Mouse (Mus musculus) hindbrain, embryonic 15.5 days (tissue): ENCODE results near the gene Otof. TPM values are rescaled to one million over a fixed set of nuclear protein-coding genes. Genes with fewer than 3 reads are reported as not detected.

ENCODE experiments used
- ATAC-seq: fragments of 200-750 bp; cut with Nextera tagmentation; 2 replicates; pipeline ENCODE4 v1.8.0; 2017; ENCODE audit warnings: low read depth, moderate number of reproducible peaks, moderate TSS enrichment; ENCODE audit not compliant: low FRiP score
- H3K27ac ChIP-seq: fragments of 300-500 bp; sonication (generic); replicated peaks from 2 replicates; pipeline ENCODE4 v1.5.1; 2015; ENCODE audit warnings: mild to moderate bottlenecking, inconsistent platforms
- H3K27me3 ChIP-seq: fragments of 300-500 bp; sonication (generic); 2 replicates; pipeline ENCODE4 v1.6.1; 2015; ENCODE audit warnings: control low read depth, inconsistent platforms
- H3K36me3 ChIP-seq: fragments of 300-500 bp; sonication (generic); 2 replicates; pipeline ENCODE4 v1.6.1; 2015; ENCODE audit warnings: control low read depth, inconsistent platforms
- H3K4me1 ChIP-seq: fragments of 300-500 bp; sonication (generic); replicated peaks from 2 replicates; pipeline ENCODE4 v1.6.1; 2015; ENCODE audit warnings: control low read depth, inconsistent platforms
- H3K4me2 ChIP-seq: fragments of 300-500 bp; sonication (generic); 2 replicates; pipeline ENCODE4 v1.6.1; 2015; ENCODE audit warnings: moderate library complexity, mild to moderate bottlenecking, inconsistent platforms
- H3K4me3 ChIP-seq: fragments of 300-500 bp; sonication (generic); 2 replicates; pipeline ENCODE4 v1.5.1; 2015; ENCODE audit warnings: mild to moderate bottlenecking, inconsistent platforms
- H3K9ac ChIP-seq: fragments of 300-500 bp; sonication (generic); 2 replicates; pipeline ENCODE4 v1.6.1; 2015; ENCODE audit warnings: inconsistent platforms
- H3K9me3 ChIP-seq: fragments of 300-500 bp; sonication (generic); 2 replicates; pipeline ENCODE4 v1.6.1; 2016; ENCODE audit warnings: control low read depth, inconsistent platforms
- WGBS: fragments of 180-500 bp; shearing (Covaris S2); methylation state at CpG from one replicate; pipeline ENCODE4 v1.1.7; 2015; 5-methylcytosine and 5-hydroxymethylcytosine counted together
- polyA plus RNA-seq: library from polyadenylated mRNA; unstranded; fragments of >200 nt; fragmentation: Nextera tagmentation; extraction: Ambion mirVana; gene quantifications from 2 replicates; pipeline ENCODE4 v1.2.1, GENCODE M21; 2015

Gene Otof
- polyA plus RNA-seq, 1 experiment from 2014 or later: 7.9 TPM

GRCm38 (mm10) chr5:30472148-30472547 is 10.4 kb upstream of the Otof start:
- WGBS: 81% methylated on average over 5 of the region's 5 CpGs
- H3K36me3 ChIP-seq: no peaks in the 10 kb centered on the region

GRCm38 (mm10) chr5:30470454-30470853 is 8.7 kb upstream of the Otof start:
- Histone ChIP-seq H3K36me3 (no peaks in the 10 kb centered on the region), H3K27ac (no peak overlapping the region), H3K9ac (no peak overlapping the region), H3K9me3 (no peaks in the 10 kb centered on the region), H3K4me3 (no peak overlapping the region), H3K4me1 (peaks cover 25% of the 10 kb centered on the region), H3K27me3 (0 out of 2 replicates have a peak, but pooled peaks cover 5% of the 10 kb centered on the region), H3K4me2 (no peak overlapping the region)
- ATAC-seq: no peak
- WGBS: 55% methylated on average over 6 of the region's 6 CpGs

More at GRCm38 (mm10) chr5:30472148-30472547, 10.4 kb upstream of the Otof start:
- Histone ChIP-seq H3K4me3 (no peak overlapping the region), H3K27ac (no peak overlapping the region), H3K9me3 (no peaks in the 10 kb centered on the region), H3K27me3 (0 out of 2 replicates have a peak, but pooled peaks cover 5% of the 10 kb centered on the region), H3K4me2 (no peak overlapping the region), H3K9ac (no peak overlapping the region), H3K4me1 (peaks cover 9% of the 10 kb centered on the region)
- no peak for ATAC-seq

DNA sequence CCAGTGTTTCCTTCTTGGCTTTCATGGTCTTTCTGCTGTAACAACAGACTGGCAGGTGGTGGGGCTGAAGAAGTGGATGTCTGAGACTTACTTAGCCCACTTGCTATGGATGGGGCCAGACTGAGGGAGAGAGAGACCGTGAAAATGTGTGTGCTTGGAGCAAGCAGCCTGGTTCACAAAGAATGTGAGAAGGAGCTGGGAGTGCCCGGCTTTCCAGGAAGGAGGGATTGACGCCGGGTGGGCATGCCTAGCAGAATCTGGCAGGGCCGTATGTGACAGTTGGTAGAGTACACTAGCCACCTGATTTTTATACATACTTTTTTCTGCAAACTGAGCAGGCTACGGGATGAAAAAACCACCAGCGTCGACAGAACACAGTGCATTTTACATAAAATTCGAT is 4.6 kb upstream of the Otof start:
- H3K4me1 ChIP-seq: peaks cover 36% of the 10 kb centered on the region
- ATAC-seq: 0 out of 2 replicates have a peak, but pooled peaks have one; percentile 32
- 0 out of 2 replicates have a peak, but pooled peaks cover 5% of the 10 kb centered on the region for H3K27me3 ChIP-seq
- no peaks in the 10 kb centered on the region for H3K9me3 ChIP-seq
- no peaks in the 10 kb centered on the region for H3K36me3 ChIP-seq
- H3K4me3 ChIP-seq: peak overlapping the region; percentile 30
- H3K27ac ChIP-seq: 0 out of 2 replicates have a peak overlapping the region, but pooled peaks have one; percentile 16
- 28% methylated on average over 9 of the region's 9 CpGs for WGBS
- H3K9ac ChIP-seq: peak overlapping the region; percentile 26; the same call in 1 of the 2 replicates
- peak overlapping the region; percentile 64 for H3K4me2 ChIP-seq

- Histone ChIP-seq H3K4me3 (peak within 1 kb of the TSS; percentile 30), H3K27me3 (0 out of 2 replicates have a peak, but pooled peaks cover 5% of the 10 kb centered on the region), H3K9ac (peak within 1 kb of the TSS; percentile 26; the same call in 1 of the 2 replicates), H3K36me3 (no peaks in the 10 kb centered on the region), H3K4me2 (peak within 1 kb of the TSS; percentile 64), H3K9me3 (no peaks in the 10 kb centered on the region), H3K27ac (0 out of 2 replicates have a peak within 1 kb of the TSS, but pooled peaks have one; percentile 16), H3K4me1 (peaks cover 39% of the 10 kb centered on the region)
- 7% methylated on average over 21 of the region's 21 CpGs for WGBS
- peak; percentile 31; the same call in 1 of the 2 replicates for ATAC-seq
Observed at GRCm38 (mm10) chr5:30465861-30466260, 4.1 kb upstream of the Otof start, which contains the start of gene 1700001C02Rik. 1700001C02Rik (plus strand) TSS chr5:30466047.

- no peaks in the 10 kb centered on the region for H3K27me3 ChIP-seq
- no peaks in the 10 kb centered on the region for H3K9me3 ChIP-seq
- peaks cover 27% of the 10 kb centered on the region for H3K4me1 ChIP-seq
- 45% methylated on average over 4 of the region's 4 CpGs for WGBS
- no peaks in the 10 kb centered on the region for H3K36me3 ChIP-seq
- ATAC-seq: no peak
- no peak overlapping the region for H3K27ac ChIP-seq
- no peak overlapping the region for H3K9ac ChIP-seq
- peak overlapping the region; percentile 18; the same call in 1 of the 2 replicates for H3K4me2 ChIP-seq
- H3K4me3 ChIP-seq: no peak overlapping the region
Observed at GRCm38 (mm10) chr5:30460155-30460554, 1.6 kb downstream of the Otof start.

- H3K27ac ChIP-seq: no peak overlapping the region
- WGBS: 44% methylated on average over 6 of the region's 6 CpGs
- no peak overlapping the region for H3K4me2 ChIP-seq
- H3K27me3 ChIP-seq: no peaks in the 10 kb centered on the region
- H3K9me3 ChIP-seq: no peaks in the 10 kb centered on the region
- no peak overlapping the region for H3K9ac ChIP-seq
- H3K36me3 ChIP-seq: no peaks in the 10 kb centered on the region
- ATAC-seq: no peak
- no peak overlapping the region for H3K4me3 ChIP-seq
- peaks cover 14% of the 10 kb centered on the region; the same call in 1 of the 2 replicates for H3K4me1 ChIP-seq
Observed at GRCm38 (mm10) chr5:30456056-30456455, 5.7 kb downstream of the Otof start.

GRCm38 (mm10) chr5:30444327-30444895 is 17.3 kb downstream of the Otof start:
- no peak overlapping the region for H3K4me3 ChIP-seq
- H3K27me3 ChIP-seq: no peaks in the 10 kb centered on the region
- H3K9me3 ChIP-seq: no peaks in the 10 kb centered on the region
- H3K4me2 ChIP-seq: no peak overlapping the region
- 62% methylated on average over 13 of the region's 13 CpGs for WGBS
- no peaks in the 10 kb centered on the region for H3K36me3 ChIP-seq
- H3K4me1 ChIP-seq: no peaks in the 10 kb centered on the region
- H3K9ac ChIP-seq: no peak overlapping the region
- peak; percentile 64; the same call in 1 of the 2 replicates for ATAC-seq
- peak overlapping the region; percentile 27; the same call in 1 of the 2 replicates for H3K27ac ChIP-seq

DNA sequence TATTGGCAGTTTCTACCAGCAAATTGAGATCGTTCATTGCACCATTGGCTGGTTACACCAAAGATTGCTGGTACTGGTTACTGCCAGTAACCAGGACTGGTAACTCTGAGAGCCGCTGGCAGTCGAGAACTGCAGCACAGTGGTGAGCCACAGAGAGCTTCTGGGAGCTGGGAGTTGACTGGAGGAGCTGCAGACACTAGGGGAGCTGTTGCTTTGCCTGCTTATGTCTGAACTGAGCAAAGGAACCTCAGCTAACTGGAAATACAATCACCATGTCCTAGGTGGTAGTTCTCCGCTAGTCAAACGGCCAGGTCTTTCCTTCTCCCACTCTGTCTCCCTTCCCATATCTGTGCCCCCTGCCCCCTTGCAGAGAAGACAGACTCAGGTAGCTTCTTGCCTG is 19.5 kb downstream of the Otof start:
- H3K4me1 ChIP-seq: no peaks in the 10 kb centered on the region
- H3K9ac ChIP-seq: no peak overlapping the region
- H3K36me3 ChIP-seq: no peaks in the 10 kb centered on the region
- H3K27ac ChIP-seq: no peak overlapping the region
- no peaks in the 10 kb centered on the region for H3K27me3 ChIP-seq
- WGBS: 70% methylated on average over 5 of the region's 5 CpGs
- H3K4me3 ChIP-seq: no peak overlapping the region
- ATAC-seq: no peak
- no peaks in the 10 kb centered on the region for H3K9me3 ChIP-seq
- H3K4me2 ChIP-seq: no peak overlapping the region

DNA sequence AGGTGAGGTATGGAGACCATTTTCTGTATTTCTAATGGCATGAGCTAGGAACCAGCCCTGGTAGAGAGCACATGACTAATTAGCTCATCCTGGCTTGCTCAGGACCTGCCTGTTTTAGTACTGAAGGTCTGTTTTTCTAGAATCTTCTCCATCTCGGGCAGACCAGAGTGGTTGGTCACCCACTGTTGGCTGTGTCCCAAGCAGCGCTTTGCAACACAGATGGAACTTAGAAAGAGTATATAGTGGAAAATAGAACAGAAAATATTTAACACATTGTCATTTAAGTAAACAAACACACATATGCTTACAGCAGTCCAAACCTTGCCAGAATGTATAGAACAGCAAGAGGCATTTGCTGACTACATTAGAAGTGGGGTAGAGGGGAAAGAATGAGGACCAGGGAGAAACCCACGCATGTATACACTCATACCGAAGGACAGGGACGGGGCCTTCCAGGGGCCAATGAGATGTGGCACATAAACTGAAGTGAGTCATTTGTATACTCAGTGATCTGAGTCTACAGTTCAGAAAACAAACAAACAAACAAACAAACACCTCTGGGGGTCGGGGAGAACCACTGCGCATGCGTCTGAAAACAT is 21.3 kb downstream of the Otof start:
- ATAC-seq: no peak
- no peak overlapping the region for H3K4me2 ChIP-seq
- WGBS: 93% methylated on average over 8 of the region's 8 CpGs

DNA sequence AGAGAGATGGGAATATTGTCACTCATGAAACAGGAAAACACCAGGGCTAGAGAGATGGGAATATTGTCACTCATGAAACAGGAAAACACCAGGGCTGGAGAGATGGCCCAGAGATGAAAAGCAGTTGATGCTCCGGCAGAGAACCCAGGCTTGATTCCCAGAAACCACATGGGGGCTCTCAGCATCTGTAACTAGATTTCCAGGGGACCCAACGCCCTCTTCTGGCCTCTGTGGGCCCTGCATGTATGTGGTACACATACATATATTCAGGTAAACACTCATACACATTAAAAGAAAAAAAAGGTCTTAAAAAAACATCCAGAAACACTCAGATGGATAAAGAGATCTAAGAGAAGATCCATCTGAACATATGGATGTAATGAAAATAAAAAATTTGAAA is 22.8 kb downstream of the Otof start:
- no peaks in the 10 kb centered on the region for H3K36me3 ChIP-seq
- H3K9ac ChIP-seq: no peak overlapping the region
- no peak for ATAC-seq
- H3K4me2 ChIP-seq: no peak overlapping the region
- no peak overlapping the region for H3K4me3 ChIP-seq
- H3K27me3 ChIP-seq: no peaks in the 10 kb centered on the region
- H3K9me3 ChIP-seq: no peaks in the 10 kb centered on the region
- no peak overlapping the region for H3K27ac ChIP-seq
- H3K4me1 ChIP-seq: no peaks in the 10 kb centered on the region
- WGBS: 42% methylated on average over 2 of the region's 2 CpGs

More for the DNA sequence above, 21.3 kb downstream of the Otof start:
- Histone ChIP-seq H3K27me3 (no peaks in the 10 kb centered on the region), H3K4me1 (no peaks in the 10 kb centered on the region), H3K4me3 (no peak overlapping the region), H3K9me3 (no peaks in the 10 kb centered on the region), H3K36me3 (no peaks in the 10 kb centered on the region), H3K27ac (no peak overlapping the region), H3K9ac (no peak overlapping the region)

GRCm38 (mm10) chr5:30427406-30427805 is 34.3 kb downstream of the Otof start:
- H3K9ac ChIP-seq: no peak overlapping the region
- H3K4me3 ChIP-seq: no peak overlapping the region
- H3K4me1 ChIP-seq: peaks cover 5% of the 10 kb centered on the region; the same call in 1 of the 2 replicates
- no peak overlapping the region for H3K4me2 ChIP-seq
- ATAC-seq: no peak
- no peaks in the 10 kb centered on the region for H3K9me3 ChIP-seq
- no peaks in the 10 kb centered on the region for H3K27me3 ChIP-seq
- no peaks in the 10 kb centered on the region for H3K36me3 ChIP-seq
- H3K27ac ChIP-seq: no peak overlapping the region
- 87% methylated on average over 6 of the region's 6 CpGs for WGBS

DNA sequence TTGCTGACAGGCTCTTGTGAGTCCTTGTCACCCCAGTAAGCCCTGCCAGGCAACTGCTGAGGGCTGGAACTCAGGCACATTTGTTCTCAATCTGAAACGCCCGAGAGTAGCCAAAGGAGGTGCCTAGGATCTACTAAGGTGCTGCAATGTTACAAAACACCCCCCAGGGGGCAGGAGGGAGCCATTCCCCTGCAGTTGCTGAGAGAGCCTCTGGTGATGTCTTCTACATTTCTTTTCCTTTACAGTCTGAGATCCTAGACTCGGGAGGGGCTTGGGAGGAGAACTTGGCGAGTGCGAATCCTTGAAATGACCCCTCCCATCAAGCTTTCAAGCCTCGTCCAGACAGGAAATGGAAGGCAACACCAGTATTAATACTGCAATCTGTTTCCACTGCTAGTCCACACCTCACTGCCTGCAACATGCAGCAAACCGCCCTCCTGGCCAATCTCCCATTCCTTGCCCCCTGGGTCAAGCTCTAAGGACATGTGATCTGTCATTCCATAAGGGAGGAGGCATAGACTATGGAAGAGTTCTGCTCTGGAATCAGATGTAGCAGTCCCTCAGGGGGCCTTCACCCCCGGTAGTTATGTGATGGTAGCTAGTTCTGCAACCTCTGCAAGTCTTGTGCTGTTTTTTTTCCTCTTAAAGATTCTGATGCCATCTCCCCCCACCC is 38.0 kb downstream of the Otof start:
- no peak overlapping the region for H3K4me2 ChIP-seq
- ATAC-seq: peak; percentile 28; the same call in 1 of the 2 replicates
- H3K4me1 ChIP-seq: peaks cover 5% of the 10 kb centered on the region; the same call in 1 of the 2 replicates
- no peaks in the 10 kb centered on the region for H3K9me3 ChIP-seq
- 28% methylated on average over 8 of the region's 8 CpGs for WGBS
- no peaks in the 10 kb centered on the region for H3K36me3 ChIP-seq
- H3K9ac ChIP-seq: no peak overlapping the region
- H3K4me3 ChIP-seq: no peak overlapping the region
- no peak overlapping the region for H3K27ac ChIP-seq
- H3K27me3 ChIP-seq: no peaks in the 10 kb centered on the region
